Mouse (Mus musculus): ENCODE data around the gene Gimap5.

DNA sequence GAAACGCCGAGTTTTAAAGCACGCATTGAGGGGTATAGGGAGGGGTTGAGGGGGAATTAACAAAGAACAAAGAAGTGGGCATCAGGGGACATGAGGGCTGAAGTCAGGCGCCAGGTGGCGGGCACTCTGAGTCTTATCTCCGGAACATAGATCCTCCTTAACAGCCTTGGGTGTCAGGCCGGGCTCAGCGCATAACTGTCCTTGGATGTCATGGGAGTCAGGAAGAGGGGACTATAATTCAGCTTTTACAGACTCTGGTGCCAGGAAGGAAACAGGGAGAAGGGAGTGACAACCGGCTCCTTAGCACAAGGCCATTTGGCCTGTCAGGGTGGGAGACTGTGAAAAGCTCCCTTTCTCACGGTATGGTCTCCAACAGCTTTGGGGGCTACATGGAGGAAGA, 18.5 kb downstream of the Gimap5 start:
- TF ChIP-seq CTCF (IDR thresholded peaks at IDR 0.05; ENCODE audit: borderline replicate concordance, insufficient read depth, low read length) (no peak), POLR2A (IDR thresholded peaks at IDR 0.05; ENCODE audit: low read depth, low read length) (no peak)
